Mouse (Mus musculus) myocyte (in vitro differentiated cells): Measurements from ENCODE around the gene Csn1s2b. TPM values are rescaled to one million over a fixed set of nuclear protein-coding genes. Genes with fewer than 3 reads are reported as not detected.

Source experiments
- polyA plus RNA-seq: library from polyadenylated mRNA; unstranded; fragments of >200 nt; fragmentation: generic; extraction: Trizol; gene quantifications from one replicate; pipeline ENCODE4 v1.2.1, GENCODE M21; 2012; ENCODE audit warnings: missing spikeins

The Csn1s2b gene
- polyA plus RNA-seq, 1 experiment = not detected

Other genes with a start within 250 kb of the Csn1s2b start
- gene Sult1d1, start 239.1 kb upstream of the Csn1s2b start, polyA plus RNA-seq = not detected
- gene Sult1e1, start 216.5 kb upstream of the Csn1s2b start, polyA plus RNA-seq = not detected
- gene Csn1s1, start 141.9 kb upstream of the Csn1s2b start, polyA plus RNA-seq = not detected
- not detected for gene Csn2, start 108.5 kb upstream of the Csn1s2b start, polyA plus RNA-seq
- not detected for gene Csn1s2a, start 33.5 kb upstream of the Csn1s2b start, polyA plus RNA-seq
- not detected for gene Prr27, start 17.6 kb downstream of the Csn1s2b start, polyA plus RNA-seq
- gene Odam, start 76.9 kb downstream of the Csn1s2b start, polyA plus RNA-seq = not detected
- 1.5 TPM for gene Csn3, start 117.5 kb downstream of the Csn1s2b start, polyA plus RNA-seq
- gene 2310003L06Rik, start 161.4 kb downstream of the Csn1s2b start, polyA plus RNA-seq = not detected
- not detected for gene Gm28434, start 161.4 kb downstream of the Csn1s2b start, polyA plus RNA-seq
- gene Cabs1, start 171.4 kb downstream of the Csn1s2b start, polyA plus RNA-seq = not detected
- gene Smr3a, start 194.5 kb downstream of the Csn1s2b start, polyA plus RNA-seq = not detected